Mouse (Mus musculus) gastrocnemius, adult 18-20 months (tissue): ENCODE measurements at regions not wholly inside any gene's neighbourhood (a gene's known extent, or its start where the extent isn't known, plus 50 kb on each side); places are given as distances from the start of the nearest gene placed in this dataset.

Experiments used
- DNase-seq: peaks from one replicate; pipeline ENCODE4 v3.0.0; 2021; ENCODE audit warnings: low spot score

DNA sequence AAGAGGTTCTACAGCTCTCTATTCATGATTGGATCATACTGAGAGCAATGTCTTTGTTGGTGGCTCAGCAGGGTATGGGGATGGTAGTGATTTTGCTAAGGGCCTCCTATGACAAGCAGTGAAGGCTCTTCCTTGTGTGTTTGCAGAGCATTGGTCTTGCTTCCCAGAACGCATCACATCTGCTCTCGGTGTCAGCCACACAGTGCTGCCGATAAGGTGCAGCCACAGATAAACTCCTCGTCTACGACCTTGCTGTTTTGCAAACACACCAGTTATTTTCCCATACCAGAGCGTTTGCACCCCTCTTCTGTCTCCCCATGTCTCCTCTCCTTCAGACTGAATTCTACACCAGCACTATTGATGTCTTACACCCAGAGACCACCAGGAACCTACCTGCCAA, 68.4 kb upstream of the Thpo start:
- DNase-seq: no peak

DNA sequence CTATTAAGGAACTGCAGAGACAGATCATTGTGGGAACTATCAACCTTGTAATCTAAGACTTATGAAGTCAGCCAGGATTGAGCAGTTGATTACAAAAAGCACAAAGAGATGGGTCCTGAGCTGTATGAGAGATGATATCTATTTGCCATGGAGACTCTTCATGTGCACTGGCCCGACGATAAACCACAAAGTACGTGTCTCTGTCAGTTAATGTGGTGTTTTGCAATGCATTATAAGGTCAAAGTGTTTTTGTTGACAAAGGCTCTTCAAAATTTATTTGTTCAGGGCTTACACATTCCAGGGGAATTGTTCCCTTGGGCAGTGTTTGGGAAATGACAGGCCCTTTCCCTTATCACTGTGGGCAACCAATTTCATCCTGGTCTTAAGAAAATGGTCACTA, 65.7 kb upstream of the Thpo start:
- no peak for DNase-seq

GRCm38 (mm10) chr16:20798115-20798514, 63.8 kb upstream of the Thpo start:
- DNase-seq: no peak

DNA sequence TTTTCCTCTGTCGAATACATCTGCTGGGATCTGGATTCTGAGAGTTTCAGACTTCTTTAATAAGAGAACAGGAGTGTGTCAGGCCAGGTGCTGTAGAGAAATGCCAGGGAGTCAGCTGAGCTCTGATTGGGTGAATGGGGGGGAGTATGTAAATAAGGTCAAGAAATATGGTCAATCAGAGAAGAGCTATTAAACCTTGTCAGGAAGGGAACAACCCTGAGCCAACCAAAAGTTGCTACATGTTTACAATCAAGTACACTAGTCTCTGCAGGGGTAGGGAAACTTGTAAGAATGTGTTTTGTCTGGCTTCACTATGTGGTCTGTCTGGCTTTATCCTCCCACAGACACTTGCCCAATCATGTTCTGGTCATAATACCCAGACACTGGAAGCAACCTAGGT, 60.4 kb upstream of the Thpo start:
- DNase-seq: no peak
